Mouse (Mus musculus): ENCODE data around the gene Cav1.
A peak's percentile ranks its signal among the peaks of the same experiment; 100 is the strongest.

Gene Cav1

DNA sequence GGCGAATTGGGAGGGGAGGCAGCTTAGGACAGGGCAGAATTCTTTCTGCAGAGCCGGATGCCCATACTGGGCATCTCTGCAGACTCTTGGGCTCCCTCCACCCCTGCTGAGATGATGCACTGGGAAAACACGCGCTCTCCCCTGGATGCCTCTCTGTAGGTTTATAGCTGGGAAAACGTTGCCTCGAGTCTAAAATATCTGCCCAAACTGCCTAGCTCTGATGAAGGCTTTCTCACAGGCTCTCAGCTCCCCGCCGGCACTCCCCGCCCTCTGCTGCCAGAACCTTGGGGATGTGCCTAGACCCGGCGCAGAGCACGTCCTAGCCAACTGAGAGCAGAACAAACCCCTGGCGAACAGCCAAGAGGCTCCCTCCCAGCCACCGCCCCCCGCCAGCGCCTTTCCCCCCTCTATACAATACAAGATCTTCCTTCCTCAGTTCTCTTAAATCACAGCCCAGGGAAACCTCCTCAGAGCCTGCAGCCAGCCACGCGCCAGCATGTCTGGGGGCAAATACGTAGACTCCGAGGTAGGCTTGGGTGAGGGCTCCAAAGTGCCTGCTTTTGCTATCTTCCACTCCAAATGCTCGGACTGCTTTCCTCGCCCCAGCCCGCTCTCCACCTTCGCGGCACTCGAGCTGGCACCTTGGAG, at the start of gene Cav1:
TSS of gene Cav1 (plus strand) at position 382 of the 648 bp plus-strand sequence.
- no peak for DNase-seq (ENCODE audit: low read depth)

- DNase-seq (ENCODE audit: low read depth) = no peak
These were observed 48.0 kb upstream of the Cav1 start for GRCm38 (mm10) chr6:17258142-17258541.

DNA sequence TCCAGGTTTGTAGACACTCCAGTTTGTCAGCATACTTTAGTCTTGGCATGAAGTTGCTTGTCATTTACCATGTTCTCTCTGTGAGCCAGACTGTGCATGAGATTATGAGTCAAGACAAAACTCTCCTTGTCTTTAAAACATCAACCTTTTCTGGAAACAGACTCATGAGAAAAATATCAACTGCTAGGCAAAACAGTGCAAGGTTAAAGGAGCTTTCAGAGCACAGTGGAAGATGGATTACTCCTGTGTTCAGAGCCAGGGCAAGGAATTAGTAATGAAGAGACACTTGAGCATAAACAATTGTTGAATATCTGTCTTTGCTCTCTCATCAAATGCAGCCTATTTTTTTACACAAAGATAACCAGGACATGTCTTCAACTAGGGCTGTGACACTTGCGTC, 47.2 kb upstream of the Cav1 start:
- DNase-seq (ENCODE audit: low read depth) = no peak

DNA sequence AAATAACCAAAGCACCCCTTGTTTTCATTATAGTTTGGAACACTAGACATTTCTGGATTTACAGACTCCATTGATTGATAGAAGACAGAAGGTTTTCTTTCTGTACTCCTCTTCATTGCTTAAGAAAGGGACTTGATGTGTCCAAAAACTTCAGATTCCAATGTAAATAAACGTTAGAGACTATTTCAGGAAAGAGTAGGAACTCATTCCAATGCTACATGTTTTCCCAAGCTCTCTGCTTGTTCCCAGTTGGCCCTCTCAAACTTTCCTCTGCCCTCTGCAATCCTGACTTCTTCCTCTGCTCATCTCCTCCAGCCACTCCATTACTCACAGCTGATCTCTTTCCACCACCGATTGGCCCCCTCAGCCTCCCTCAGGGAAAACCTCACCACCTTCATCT, 43.3 kb upstream of the Cav1 start:
- no peak for DNase-seq (ENCODE audit: low read depth)

- no peak for DNase-seq (ENCODE audit: low read depth)
These were observed 41.1 kb upstream of the Cav1 start for GRCm38 (mm10) chr6:17265043-17265442.

- no peak for DNase-seq (ENCODE audit: low read depth)
These were observed 39.7 kb upstream of the Cav1 start for GRCm38 (mm10) chr6:17266466-17266865.

GRCm38 (mm10) chr6:17278366-17278765, 27.8 kb upstream of the Cav1 start:
- no peak for DNase-seq (ENCODE audit: low read depth)

DNA sequence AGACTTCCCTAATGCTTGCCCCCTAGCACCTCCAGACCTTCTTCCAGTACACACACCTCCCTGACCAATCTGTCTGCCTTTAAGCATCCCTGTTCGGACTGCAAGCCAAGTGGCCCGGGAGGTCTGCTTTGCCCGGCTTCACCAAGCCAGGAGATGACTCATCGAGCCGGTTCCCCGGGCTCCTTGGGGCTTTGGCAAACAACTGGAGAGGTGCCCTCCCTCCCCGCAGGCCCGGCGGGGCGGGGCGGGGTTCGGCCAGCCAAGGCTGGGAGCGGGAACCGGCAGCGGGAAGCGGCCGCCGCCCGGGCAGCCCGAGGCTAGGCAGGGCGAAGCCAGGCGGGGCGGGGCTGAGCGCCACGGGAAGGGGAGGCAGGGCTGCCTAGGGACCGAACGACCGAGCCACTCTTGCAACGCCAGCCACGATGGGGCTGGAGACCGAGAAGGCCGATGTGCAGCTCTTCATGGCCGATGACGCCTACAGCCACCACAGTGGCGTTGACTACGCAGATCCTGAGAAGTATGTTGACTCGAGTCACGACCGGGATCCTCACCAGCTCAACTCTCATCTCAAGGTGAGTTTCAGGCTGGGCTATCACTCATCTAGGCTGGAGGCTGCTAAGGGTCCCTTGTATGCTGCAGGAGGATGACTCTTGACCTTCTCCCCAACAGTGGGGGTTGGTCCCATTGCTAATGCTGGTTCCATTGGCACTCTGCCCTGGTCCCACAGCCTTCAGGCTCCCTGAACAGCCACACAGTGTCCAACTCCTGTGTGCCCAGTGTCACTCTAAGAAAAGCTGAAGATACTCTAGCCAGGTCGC, 25.0 kb upstream of the Cav1 start, which contains the start of gene Cav2:
TSS of gene Cav2 (plus strand) at position 247 of the 818 bp plus-strand sequence.
- peak; percentile 3 for DNase-seq (ENCODE audit: low read depth)

- DNase-seq (ENCODE audit: low read depth) = no peak
These were observed 24.4 kb upstream of the Cav1 start for GRCm38 (mm10) chr6:17281757-17282092.

- no peak for DNase-seq (ENCODE audit: low read depth)
These were observed 24.0 kb upstream of the Cav1 start for GRCm38 (mm10) chr6:17282159-17282558.

GRCm38 (mm10) chr6:17283834-17284233, 22.3 kb upstream of the Cav1 start:
- no peak for DNase-seq (ENCODE audit: low read depth)

GRCm38 (mm10) chr6:17286381-17286780, 19.8 kb upstream of the Cav1 start:
- no peak for DNase-seq (ENCODE audit: low read depth)

- no peak for DNase-seq (ENCODE audit: low read depth)
These were observed 11.0 kb upstream of the Cav1 start for GRCm38 (mm10) chr6:17295116-17295515.

GRCm38 (mm10) chr6:17306602-17307325, 629 bp downstream of the Cav1 start:
- DNase-seq (ENCODE audit: low read depth) = no peak

DNA sequence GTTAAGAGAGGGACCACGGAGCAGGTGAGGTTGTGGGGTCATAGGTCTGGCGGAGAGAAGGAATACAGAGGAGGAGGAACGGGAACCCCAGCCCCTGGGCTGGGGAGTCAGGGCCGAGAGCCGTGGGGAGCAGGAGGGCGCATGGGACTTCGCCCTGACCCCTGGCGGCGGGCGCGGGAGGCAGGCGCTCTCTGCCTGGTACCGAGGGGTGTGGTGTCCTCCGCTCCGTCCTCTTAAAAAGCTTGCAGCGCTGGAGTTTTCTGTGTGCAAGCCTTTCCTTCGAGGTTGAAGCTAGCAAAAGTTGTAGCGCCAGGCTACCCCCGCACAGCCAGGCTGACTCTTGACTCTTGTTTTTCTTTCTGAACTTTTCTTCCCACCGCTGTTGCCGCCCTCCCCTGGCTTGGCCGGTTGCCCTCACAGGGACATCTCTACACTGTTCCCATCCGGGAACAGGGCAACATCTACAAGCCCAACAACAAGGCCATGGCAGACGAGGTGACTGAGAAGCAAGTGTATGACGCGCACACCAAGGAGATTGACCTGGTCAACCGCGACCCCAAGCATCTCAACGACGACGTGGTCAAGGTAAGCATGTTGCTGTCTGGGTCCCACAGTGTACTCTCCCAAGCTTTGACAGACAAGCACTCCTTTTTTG, 1.5 kb downstream of the Cav1 start:
- no peak for DNase-seq (ENCODE audit: low read depth)

DNA sequence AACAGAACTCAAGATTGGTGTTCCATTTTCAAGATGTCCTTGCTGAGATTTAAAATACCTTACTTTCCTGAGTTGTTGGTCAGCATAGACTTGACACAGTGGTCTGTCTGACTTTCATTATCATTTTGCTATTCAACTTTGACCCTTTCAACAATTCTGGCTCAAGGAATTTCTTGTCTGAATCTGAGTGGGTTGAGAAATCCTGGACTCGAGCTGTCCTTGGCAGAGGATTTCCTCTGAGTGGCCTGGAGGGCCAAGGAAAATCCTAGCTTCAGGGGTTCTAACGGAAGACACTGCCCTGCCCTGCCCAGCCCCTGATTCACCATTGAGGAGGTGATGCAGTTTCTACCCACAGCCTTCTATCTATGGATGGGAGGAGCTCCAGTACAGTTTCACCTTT, 2.5 kb downstream of the Cav1 start:
- no peak for DNase-seq (ENCODE audit: low read depth)

- no peak for DNase-seq (ENCODE audit: low read depth)
These were observed 3.1 kb downstream of the Cav1 start for GRCm38 (mm10) chr6:17309260-17309659.

- no peak for DNase-seq (ENCODE audit: low read depth)
These were observed 8.1 kb downstream of the Cav1 start for GRCm38 (mm10) chr6:17314241-17314640.

DNA sequence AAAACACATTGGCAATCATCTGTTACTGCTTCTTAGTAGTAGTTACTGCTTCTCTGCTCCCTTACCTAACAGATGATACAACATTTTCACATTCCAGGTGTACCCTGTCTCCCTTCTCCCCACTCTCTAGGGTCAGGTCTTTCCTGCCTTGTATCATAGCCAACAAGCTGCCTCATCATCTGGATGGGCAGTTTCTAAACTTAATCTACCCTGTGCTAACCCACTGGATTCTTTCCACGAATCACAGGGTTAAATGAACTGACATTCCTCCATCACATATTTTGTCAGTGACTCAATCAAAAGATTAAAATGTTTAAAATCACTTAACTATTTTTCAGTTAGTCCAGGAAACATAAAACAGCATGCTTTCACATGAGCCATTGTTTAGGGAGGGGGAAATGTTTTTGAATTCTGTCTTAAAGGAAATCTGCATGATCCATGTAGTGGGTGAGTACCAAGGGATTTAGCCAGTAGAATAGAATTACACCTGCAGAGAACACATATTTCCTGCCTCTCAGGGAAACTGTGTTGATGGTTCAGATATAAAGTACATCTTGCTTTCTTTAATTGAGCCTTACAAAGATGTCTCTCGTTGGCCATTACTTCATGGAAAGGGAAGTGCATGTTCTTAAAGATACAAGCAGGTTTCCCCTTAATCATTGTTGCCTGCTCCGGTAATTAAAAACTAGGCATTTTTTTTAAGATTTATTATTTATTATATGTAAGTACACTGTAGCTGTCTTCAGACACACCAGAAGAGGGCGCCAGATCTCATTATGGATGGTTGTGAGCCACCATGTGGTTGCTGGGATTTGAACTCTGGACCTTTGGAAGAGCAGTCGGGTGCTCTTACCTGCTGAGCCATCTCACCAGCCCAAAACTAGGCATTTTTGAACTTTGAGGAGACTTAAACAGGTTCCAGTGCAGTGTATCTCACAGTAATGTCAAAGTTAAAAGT, 8.8 kb downstream of the Cav1 start:
- no peak for DNase-seq (ENCODE audit: low read depth)

DNA sequence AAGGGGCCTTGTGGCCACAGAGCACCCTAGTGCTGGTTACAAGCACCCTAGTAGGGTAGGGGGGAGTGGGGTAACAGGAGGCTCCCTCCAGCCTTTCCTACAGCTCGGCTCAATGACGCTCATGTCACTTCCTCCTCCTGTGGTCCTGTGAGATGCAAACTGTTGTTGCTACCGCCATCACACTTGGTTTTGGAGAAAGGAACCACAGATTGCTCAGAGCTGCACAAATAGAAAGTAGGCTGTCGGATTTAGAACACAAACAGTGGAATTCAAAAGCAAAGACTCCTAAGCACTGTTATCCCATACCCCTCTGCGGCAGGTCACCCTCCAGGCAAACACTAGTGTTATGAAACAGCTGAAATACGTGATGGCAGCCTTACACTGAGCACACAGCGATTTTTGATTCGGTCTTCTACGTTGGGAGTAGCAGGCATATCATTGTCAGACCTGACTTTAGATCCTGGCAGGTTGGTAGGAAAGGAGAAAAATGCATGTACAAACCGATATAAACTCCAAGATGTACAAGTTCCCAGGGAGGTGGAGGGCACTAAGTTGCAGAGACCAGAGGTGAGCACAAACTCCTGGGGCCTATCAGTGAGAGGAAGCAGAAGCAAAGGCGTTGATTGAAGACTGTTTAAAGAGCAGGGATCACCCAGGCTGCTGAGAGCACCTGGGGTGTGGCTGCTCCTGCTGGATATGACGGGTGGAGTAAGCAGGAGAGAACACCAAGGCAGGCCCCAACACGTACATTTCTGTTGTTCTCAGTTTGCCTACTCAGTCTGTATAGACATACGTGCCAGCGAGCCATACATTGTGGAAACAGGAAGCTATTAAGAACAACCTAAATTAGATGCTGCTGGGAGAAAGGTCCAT, 10.4 kb downstream of the Cav1 start:
- DNase-seq (ENCODE audit: low read depth) = no peak

Measured in c-Kit-positive CD71-positive TER-119-negative erythroid progenitor cells, embryonic 14.5 days (primary cell).